Comparison of ENCODE assay signal across 27 mouse cellular contexts in genomic region chr3:27898178-27898577, GRCm38 (mm10). TPM values are rescaled to one million over a fixed set of nuclear protein-coding genes. Genes with fewer than 3 reads are reported as not detected.
DNase-seq lines count a peak whose midpoint lies in the region; ATAC-seq lines count a peak whose summit lies in the region.
"Had no signal": no experiment of that assay in that cellular context is flagged by ENCODE, and none has a peak within 500 bp of the region (broad histone marks: within the 10 kb centered on the region; RNA-seq: fewer than 3 reads in every experiment).

No protein-coding gene starts in this region.

- H3K4me3 ChIP-seq in heart, embryonic 11.5 days (ENCODE audit: low read depth, low read length): no peak overlapping the region
- no peak overlapping the region for H3K4me3 ChIP-seq in liver, embryonic 11.5 days (ENCODE audit: low read depth, low read length)
- H3K4me3 ChIP-seq: forebrain, embryonic 10.5 days; hindbrain, embryonic 13.5 days; layer of hippocampus, adult 2 months; left cerebral cortex, adult 2 months; limb, embryonic 10.5 days; midbrain, embryonic 15.5 days had no signal

- intact Hi-C loops in heart, postnatal 14 days (cut with DNase I): no loop called here

- no peak for DNase-seq in heart, postnatal 14 days
- no peak for DNase-seq in liver, embryonic 11.5 days (ENCODE audit: low spot score)
- DNase-seq in liver: no peak
- no peak for DNase-seq in layer of hippocampus, adult 11-12 months (ENCODE audit: low spot score)
- DNase-seq: adrenal gland, postnatal 14 days; cerebellum, adult 2 months; gastrocnemius, postnatal 14 days; lung, adult 2 months; right cerebral cortex, postnatal 14 days; thymus, postnatal 36 days had no signal

- ATAC-seq in heart, embryonic 11.5 days (replicated peaks; ENCODE audit: insufficient number of reproducible peaks, low FRiP score, low TSS enrichment): 0 out of 2 replicates have a peak, but pooled peaks have one; percentile 46
- ATAC-seq in liver, embryonic 11.5 days (replicated peaks; ENCODE audit: low FRiP score): peak; percentile 41; the same call in 1 of the 2 replicates
- ATAC-seq in hematopoietic stem cell, adult 5-6 weeks (replicated peaks in 1 of 2; ENCODE audit: insufficient read depth in 1 of 2, low FRiP score in 2 of 2, low TSS enrichment in 1 of 2, low read depth in 1 of 2, poor library complexity in 2 of 2, severe bottlenecking in 2 of 2): peak; percentile 67 to 82
- peak; percentile 88 for ATAC-seq in megakaryocyte progenitor cell, adult 5-6 weeks (replicated peaks; ENCODE audit: poor library complexity)
- no peak for ATAC-seq in monocyte, adult 5-6 weeks (replicated peaks; ENCODE audit: insufficient number of reproducible peaks, low FRiP score, low TSS enrichment, poor library complexity, severe bottlenecking)
- ATAC-seq: activated CD4-positive, CD25-positive, alpha-beta regulatory T cell, adult 4 months; midbrain, embryonic 15.5 days; Patski had no signal

- no peaks in the 10 kb centered on the region for H3K9me3 ChIP-seq in heart, embryonic 11.5 days (replicated peaks; ENCODE audit: control insufficient read depth, low read length)
- H3K9me3 ChIP-seq in liver, embryonic 11.5 days (ENCODE audit: control insufficient read depth, low read length): no peaks in the 10 kb centered on the region
- H3K9me3 ChIP-seq: forebrain, embryonic 10.5 days; hindbrain, embryonic 13.5 days; limb, embryonic 10.5 days; midbrain, embryonic 15.5 days had no signal

- H3K27ac ChIP-seq in heart, embryonic 11.5 days (ENCODE audit: low read depth, low read length): peak overlapping the region; percentile 79
- H3K27ac ChIP-seq in liver, embryonic 11.5 days (ENCODE audit: low read depth, low read length): no peak overlapping the region
- H3K27ac ChIP-seq: forebrain, embryonic 10.5 days; hindbrain, embryonic 13.5 days; kidney, postnatal 0 days; layer of hippocampus, adult 2 months; left cerebral cortex, adult 2 months; limb, embryonic 10.5 days; macrophage; midbrain, embryonic 15.5 days had no signal

- H3K4me1 ChIP-seq in heart, embryonic 11.5 days (ENCODE audit: control insufficient read depth, insufficient read depth, low read length): peaks cover 7% of the 10 kb centered on the region; the same call in 1 of the 2 replicates
- H3K4me1 ChIP-seq in liver, embryonic 11.5 days (replicated peaks; ENCODE audit: control insufficient read depth, insufficient read depth, low read length): peaks cover 11% of the 10 kb centered on the region
- H3K4me1 ChIP-seq: hindbrain, embryonic 13.5 days; midbrain, embryonic 15.5 days had no signal

- WGBS in heart, embryonic 11.5 days (ENCODE audit: insufficient replicate concordance): 47% methylated on average over 10 of the region's 10 CpGs
- 38% methylated on average over 10 of the region's 10 CpGs for WGBS in liver, embryonic 11.5 days

- no peaks in the 10 kb centered on the region for H3K36me3 ChIP-seq in heart, embryonic 11.5 days (ENCODE audit: control insufficient read depth, insufficient read depth, low read length)
- H3K36me3 ChIP-seq in liver, embryonic 11.5 days (ENCODE audit: control insufficient read depth, insufficient read depth, low read length): no peaks in the 10 kb centered on the region
- H3K36me3 ChIP-seq: forebrain, embryonic 10.5 days; hindbrain, embryonic 13.5 days; limb, embryonic 10.5 days; midbrain, embryonic 15.5 days had no signal

- H3K9ac ChIP-seq in heart, embryonic 11.5 days (ENCODE audit: low read depth, low read length): no peak overlapping the region
- H3K9ac ChIP-seq in liver, embryonic 11.5 days (ENCODE audit: low read depth, low read length): no peak overlapping the region
- H3K9ac ChIP-seq: hindbrain, embryonic 13.5 days; midbrain, embryonic 15.5 days had no signal

- no peak overlapping the region for H3K4me2 ChIP-seq in heart, embryonic 11.5 days
- H3K4me2 ChIP-seq in liver, embryonic 11.5 days: no peak overlapping the region
- H3K4me2 ChIP-seq: hindbrain, embryonic 13.5 days; midbrain, embryonic 15.5 days had no signal

- no peaks in the 10 kb centered on the region; the same call in 1 of the 2 replicates for H3K27me3 ChIP-seq in heart, embryonic 11.5 days (ENCODE audit: control insufficient read depth, insufficient read depth, low read length)
- no peaks in the 10 kb centered on the region for H3K27me3 ChIP-seq in liver, embryonic 11.5 days (replicated peaks; ENCODE audit: control insufficient read depth, insufficient read depth, low read length)
- H3K27me3 ChIP-seq: hindbrain, embryonic 13.5 days; midbrain, embryonic 15.5 days; Patski had no signal

RNA-seq across cellular contexts. Expression of gene Tmem212, which starts 2.0 kb away (rescaled TPM):
- polyA plus RNA-seq in heart, embryonic 11.5 days (2014; fragmentation: Nextera tagmentation; extraction: Ambion mirVana): not detected in 2 replicates
- total RNA-seq in heart, postnatal 14 days (2021): under 1 TPM in 1 of 2 experiments, not detected in 1; 0.55 TPM
- not detected in 2 replicates for polyA plus RNA-seq in liver, embryonic 11.5 days (2014; fragmentation: Nextera tagmentation; extraction: Ambion mirVana)
- total RNA-seq in hematopoietic stem cell, adult 5-6 weeks (2017): not detected in 2 replicates
- not detected in 2 replicates for total RNA-seq in megakaryocyte progenitor cell, adult 5-6 weeks (2015)
- not detected in 2 replicates for total RNA-seq in megakaryocyte progenitor cell, adult 5-6 weeks (2017)
- not detected in 3 replicates for total RNA-seq in monocyte, adult 5-6 weeks (2017)
- total RNA-seq: adrenal gland, postnatal 14 days; gastrocnemius, postnatal 14 days had no signal
- polyA plus RNA-seq: activated CD4-positive, CD25-positive, alpha-beta regulatory T cell, adult 4 months; C2C12; forebrain, embryonic 10.5 days; hindbrain, embryonic 13.5 days; intestine, embryonic 14.5 days; limb, embryonic 10.5 days; macrophage; spleen, adult 2 months had no signal

RNA-seq across cellular contexts. Expression of gene Pld1, which starts 40.3 kb away (rescaled TPM):
- polyA plus RNA-seq in heart, embryonic 11.5 days (2014; fragmentation: Nextera tagmentation; extraction: Ambion mirVana): 5.9 TPM in 2 replicates
- 10 to 100 TPM; 16.0 to 19.2 TPM for total RNA-seq in heart, postnatal 14 days (2021)
- polyA plus RNA-seq in liver, embryonic 11.5 days (2014; fragmentation: Nextera tagmentation; extraction: Ambion mirVana): 3.5 and 4.9 TPM in 2 replicates
- total RNA-seq in hematopoietic stem cell, adult 5-6 weeks (2017): 5.9 and 12.1 TPM in 2 replicates
- 12.6 and 15.9 TPM in 2 replicates for total RNA-seq in megakaryocyte progenitor cell, adult 5-6 weeks (2015)
- total RNA-seq in megakaryocyte progenitor cell, adult 5-6 weeks (2017): 3.7 and 6.9 TPM in 2 replicates
- 12.1 to 16.6 TPM (median 15.1 TPM) in 3 replicates for total RNA-seq in monocyte, adult 5-6 weeks (2017)
